Mouse (Mus musculus) ovary, postnatal 10 days (tissue): ENCODE measurements around the gene Ube2j2.

ENCODE experiments used
- DNase-seq: peaks from one replicate; pipeline ENCODE4 v3.0.0; 2022; ENCODE audit warnings: low spot score

Gene Ube2j2

DNA sequence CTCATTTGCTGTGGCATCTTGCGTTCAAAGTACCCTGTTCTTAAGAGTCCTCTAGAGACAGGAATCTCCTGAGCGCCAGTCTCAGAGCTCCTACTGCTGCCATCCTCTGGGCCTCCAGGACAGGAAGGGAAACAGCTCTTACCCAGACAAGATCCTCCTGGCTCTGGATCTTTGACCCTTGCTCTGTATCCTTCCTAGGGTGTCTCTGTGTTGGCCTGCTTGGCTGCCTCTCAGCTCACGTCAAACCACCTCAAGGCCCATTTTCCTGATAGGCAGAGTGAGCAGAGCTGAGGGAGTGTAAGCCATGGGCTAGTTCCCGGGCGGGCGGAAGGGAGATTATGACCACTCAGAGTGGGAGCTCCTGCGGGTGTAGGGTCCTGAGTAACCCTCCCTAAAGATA lies 19.5 kb downstream of the Ube2j2 start:
- no peak for DNase-seq

GRCm38 (mm10) chr4:155964396-155964795 lies 20.8 kb downstream of the Ube2j2 start:
- DNase-seq: no peak

DNA sequence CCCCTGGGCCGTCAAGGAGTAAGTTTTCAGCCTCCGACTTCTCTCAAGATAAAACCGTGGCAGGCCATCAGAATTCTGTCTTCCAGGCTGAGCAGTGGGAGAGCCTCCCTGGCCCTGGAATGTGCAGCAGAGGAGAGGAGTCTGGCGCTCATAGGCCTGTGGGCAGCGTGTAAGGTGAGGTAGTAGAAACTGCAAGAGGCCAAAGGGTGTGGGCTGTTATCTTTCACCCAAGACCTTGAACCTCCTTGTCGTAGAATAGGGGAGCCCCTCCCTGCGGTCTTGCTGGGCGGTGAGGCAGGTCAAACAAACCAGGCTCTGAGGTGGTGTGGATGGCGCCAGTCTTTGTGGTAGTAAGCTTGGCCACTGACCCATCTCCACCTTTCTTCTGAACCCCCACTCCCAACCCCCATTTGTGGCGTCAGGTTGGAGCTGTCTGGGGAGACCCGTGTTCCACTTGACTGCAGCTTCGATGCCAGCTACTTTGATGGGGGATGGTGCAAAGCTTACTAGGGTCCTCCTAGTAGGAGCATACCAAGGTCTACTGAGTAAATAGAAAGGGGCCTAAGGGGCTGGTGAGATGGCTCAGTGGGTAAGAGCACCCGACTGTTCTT lies 25.5 kb downstream of the Ube2j2 start:
- no peak for DNase-seq

- DNase-seq: no peak
Observed at GRCm38 (mm10) chr4:155970286-155970685, 26.7 kb downstream of the Ube2j2 start.

DNA sequence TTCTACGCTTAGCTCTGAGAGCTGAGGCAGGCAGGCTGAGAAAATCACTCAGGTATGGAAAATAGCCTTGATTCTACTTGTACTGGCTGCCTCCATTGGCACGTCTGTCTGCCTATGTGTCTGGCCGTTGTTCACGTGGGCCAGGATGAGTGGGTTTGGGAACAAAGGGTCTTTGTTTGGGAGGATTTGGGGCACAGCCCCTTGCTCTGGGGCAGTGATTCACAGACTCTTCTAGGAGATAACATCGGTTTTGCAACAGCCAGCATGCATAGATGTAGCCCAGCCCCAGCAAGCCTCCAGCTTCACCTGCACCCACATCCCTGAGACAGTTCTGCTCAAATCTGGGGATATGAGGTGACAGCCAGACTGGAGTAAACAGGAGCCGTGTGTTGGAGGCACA lies 29.0 kb downstream of the Ube2j2 start:
- DNase-seq: no peak

DNA sequence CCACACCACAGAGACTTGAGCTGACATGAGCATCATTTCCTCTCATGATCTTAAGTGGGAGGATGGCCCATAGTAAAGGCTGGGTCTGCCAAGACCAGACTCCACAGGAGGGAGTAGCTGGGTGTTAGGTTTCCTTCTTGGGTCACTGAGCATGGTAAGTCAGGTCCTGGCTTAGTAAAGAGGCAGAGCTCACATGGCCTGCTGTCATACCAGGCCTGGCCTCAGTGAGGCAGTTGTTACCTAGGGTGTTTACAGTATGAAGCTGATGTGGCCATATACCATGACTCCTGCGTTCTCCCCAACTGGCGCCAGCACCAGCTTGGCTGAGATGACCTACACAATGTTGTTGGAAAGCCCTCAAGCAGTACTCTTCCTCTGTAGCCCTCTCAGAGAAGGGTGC lies 29.6 kb downstream of the Ube2j2 start:
- DNase-seq: no peak

GRCm38 (mm10) chr4:155981436-155982082 lies 37.9 kb downstream of the Ube2j2 start:
- no peak for DNase-seq

DNA sequence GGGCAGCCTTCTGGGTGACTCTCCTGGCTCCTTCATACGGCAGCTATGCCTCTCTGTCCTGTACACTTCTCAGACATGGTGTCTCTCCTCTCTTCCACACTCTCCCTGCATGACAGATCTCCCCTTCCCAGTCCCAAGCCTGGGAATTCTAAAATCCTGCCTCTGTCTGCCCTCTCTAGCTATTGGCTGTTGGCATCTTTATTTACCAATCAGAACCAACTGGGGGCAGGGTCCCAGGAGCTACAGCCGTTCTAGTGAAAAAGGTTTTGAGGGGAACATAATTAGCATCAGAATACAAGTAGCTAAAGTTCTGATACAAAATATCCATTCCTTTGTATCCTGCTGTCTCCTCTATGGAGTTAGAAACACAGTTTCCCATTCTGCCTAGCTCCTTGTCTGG lies 40.2 kb downstream of the Ube2j2 start:
- DNase-seq: no peak

- no peak for DNase-seq
Observed at GRCm38 (mm10) chr4:155991211-155991907, 47.7 kb downstream of the Ube2j2 start.

GRCm38 (mm10) chr4:155991908-155992230 lies 48.2 kb downstream of the Ube2j2 start:
- no peak for DNase-seq

- peak; percentile 72 for DNase-seq
Observed at GRCm38 (mm10) chr4:155992241-155992905, 48.7 kb downstream of the Ube2j2 start, which contains the start of the genes B3galt6 and Sdf4. TSS of gene B3galt6 (minus strand) at chr4:155992649. TSS of gene Sdf4 (plus strand) at chr4:155992872.

GRCm38 (mm10) chr4:155992906-155993547 lies 49.4 kb downstream of the Ube2j2 start:
- DNase-seq: peak; percentile 97

- DNase-seq: no peak
Observed at GRCm38 (mm10) chr4:155993606-155994005, 50.0 kb downstream of the Ube2j2 start.

GRCm38 (mm10) chr4:156004109-156004508 lies 60.5 kb downstream of the Ube2j2 start:
- no peak for DNase-seq

GRCm38 (mm10) chr4:156008369-156008768 lies 64.7 kb downstream of the Ube2j2 start:
- DNase-seq: no peak
